Mouse (Mus musculus): ENCODE measurements at regions not wholly inside any gene's neighbourhood (a gene's known extent, or its start where the extent isn't known, plus 50 kb on each side); places are given as distances from the start of the nearest gene placed in this dataset.

DNA sequence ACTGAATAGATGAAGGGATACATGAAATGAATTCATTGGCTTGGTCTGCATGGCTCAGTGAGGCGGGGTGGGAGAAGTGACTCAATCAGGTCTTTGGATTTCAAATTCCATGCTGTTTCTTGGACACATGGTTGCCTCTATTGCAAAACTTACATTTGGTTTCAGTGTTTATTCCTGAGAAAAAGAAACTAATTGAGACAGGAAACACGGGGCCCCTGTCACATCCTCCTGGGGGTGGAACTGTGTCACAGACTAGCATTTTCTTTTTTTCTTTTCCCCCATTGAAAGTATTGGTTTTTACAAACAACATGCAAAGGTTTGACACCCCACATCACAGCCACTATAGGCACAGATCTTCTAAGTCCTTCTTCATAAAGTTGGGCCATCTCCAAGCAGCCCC lies 375.8 kb upstream of the Pik3r1 start:
- DNase-seq = no peak

DNA sequence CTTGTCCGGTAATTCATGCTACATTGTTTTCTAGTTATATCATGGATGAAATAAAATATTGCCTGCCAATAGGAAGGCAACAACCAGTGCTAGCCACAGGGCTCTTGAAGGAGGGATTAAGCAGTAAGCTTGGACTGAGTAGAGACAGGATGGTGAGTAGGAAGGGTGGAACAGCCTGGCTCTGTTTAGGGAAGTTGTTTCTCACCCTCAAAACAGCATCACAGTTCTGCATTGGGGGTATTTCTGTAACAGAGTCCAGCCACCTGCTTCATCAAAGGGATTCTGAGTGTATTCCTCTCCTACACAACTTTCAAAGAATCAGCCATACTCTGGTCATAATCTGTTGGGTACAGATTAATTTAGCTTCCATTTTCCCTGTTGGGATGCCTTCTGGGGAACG lies 380.0 kb upstream of the Pik3r1 start:
- DNase-seq = no peak

GRCm38 (mm10) chr13:102153785-102154608 lies 386.0 kb upstream of the Pik3r1 start:
- DNase-seq = peak; percentile 66 to 75

- no peak for DNase-seq
Measured at GRCm38 (mm10) chr13:102154609-102154899, 386.5 kb upstream of the Pik3r1 start.

DNA sequence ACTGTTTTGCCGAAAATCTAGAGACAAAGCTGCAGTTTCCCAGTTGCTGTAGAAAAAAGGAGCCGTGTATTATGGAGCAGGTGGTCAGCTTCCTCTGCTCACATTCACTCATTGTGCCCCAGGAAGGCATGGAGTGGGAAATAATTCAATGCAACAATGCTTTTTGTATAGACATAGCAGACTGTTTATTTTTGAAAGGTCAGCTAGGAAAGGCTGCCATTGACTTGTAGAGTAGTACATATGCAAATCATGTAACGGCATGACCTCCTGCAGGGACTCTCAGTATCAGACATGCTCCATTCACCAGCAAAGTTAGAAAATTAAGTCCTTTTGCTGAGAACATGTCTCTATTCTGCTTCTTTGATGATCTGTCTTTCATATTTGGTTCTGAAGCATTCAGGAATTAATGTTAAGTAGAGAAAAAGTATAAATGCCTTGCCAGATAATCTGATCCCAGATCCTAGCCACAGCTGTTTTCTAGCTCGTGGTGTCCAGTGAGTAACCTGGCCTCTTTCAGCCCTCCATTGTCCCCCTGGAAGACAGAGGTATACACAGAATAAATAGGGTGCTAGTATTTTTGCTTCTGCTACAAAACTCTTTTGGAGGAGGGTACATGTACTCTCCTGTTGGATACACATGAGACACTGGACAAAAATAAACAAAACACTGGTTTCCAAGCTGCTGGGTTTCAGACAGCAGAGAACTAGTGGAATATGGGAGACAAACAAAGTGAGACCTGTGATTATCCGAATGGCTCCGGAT lies 389.5 kb upstream of the Pik3r1 start:
- DNase-seq = no peak

GRCm38 (mm10) chr13:102173382-102174234 lies 405.6 kb upstream of the Pik3r1 start:
- no peak for DNase-seq

GRCm38 (mm10) chr13:102174431-102174830 lies 406.4 kb upstream of the Pik3r1 start:
- DNase-seq = no peak

DNA sequence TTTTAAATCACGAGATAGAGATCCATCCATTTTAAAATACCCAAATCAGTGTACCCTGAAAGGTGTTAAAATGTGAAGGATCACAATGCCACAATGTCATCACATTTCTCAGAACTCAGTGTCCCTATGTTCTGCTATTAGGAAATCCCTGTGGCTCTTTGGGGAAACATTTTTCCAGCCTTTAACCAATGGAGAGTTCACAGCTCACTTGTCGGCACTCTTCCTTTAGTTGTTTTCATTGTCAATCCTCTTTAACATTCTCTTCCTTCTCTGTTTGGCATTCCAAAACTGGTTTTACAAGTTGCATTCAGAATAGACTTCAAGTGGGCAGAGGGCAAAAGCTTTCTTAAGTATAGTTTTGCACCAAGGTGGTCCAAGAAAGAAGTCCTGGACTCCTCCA lies 406.9 kb upstream of the Pik3r1 start:
- DNase-seq = no peak

DNA sequence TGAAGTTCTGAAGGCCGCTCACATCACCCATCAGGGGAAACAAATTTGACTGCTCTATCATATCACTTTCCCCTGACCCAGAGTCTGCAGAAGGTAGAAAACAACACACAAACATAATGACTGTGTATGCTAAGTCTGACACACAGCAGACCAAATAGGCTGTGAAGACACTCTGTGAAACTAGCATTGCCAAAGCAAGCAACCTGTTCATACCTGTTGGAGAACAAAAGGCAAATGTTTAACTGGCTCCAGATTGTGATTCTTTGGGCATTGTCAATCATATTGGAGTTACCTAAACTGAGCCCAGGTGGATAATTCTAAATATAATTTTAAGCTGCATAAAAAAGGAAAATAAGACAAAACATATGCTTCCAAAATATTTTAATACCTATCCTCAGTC lies 407.4 kb upstream of the Pik3r1 start:
- no peak for DNase-seq

GRCm38 (mm10) chr13:102176456-102176855 lies 408.4 kb upstream of the Pik3r1 start:
- DNase-seq = no peak

- no peak for DNase-seq
Measured at GRCm38 (mm10) chr13:102194716-102195115, 426.7 kb upstream of the Pik3r1 start.

DNA sequence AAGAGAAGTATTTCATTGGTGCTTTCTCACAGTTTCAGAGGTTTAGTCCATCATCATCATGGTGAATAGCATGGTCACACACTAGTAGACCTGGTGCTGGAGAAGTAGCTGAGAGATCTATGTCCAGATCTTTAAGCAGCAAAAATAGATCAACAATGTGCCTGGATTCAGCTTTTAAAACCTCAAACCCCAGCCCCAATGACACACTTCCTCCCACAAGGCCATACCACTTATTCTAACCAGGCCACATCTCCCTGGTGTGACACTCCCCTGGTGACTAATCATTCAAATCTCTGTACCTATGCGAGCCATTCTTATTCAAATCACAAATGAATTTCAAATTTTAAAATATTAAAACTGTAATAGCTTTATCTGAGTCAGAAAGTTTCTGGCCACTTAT lies 434.3 kb upstream of the Pik3r1 start:
- no peak for DNase-seq

- no peak for DNase-seq
Measured at GRCm38 (mm10) chr13:102218486-102218885, 450.5 kb upstream of the Pik3r1 start.

DNA sequence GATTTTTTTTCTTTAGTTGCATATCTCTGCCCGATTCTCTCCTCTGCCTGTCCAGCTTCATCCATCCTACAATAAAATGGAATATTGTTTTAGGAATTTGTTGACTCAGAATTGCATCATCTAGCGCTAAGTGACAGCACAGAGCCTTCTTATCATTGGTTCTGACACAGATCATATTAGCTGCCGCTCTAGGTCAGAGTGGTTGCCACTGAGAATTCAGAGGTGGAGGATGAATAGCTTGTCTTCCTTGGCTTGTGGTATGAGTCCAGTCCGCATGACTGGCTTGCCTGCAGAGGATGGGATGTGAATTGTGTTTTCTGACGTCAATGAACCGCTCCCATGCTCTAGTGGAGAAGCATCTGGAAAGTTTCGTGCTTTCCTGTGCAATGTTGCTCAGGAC lies 462.3 kb upstream of the Cd180 start:
- DNase-seq = peak in 1 of 2 experiments; percentile 3

DNA sequence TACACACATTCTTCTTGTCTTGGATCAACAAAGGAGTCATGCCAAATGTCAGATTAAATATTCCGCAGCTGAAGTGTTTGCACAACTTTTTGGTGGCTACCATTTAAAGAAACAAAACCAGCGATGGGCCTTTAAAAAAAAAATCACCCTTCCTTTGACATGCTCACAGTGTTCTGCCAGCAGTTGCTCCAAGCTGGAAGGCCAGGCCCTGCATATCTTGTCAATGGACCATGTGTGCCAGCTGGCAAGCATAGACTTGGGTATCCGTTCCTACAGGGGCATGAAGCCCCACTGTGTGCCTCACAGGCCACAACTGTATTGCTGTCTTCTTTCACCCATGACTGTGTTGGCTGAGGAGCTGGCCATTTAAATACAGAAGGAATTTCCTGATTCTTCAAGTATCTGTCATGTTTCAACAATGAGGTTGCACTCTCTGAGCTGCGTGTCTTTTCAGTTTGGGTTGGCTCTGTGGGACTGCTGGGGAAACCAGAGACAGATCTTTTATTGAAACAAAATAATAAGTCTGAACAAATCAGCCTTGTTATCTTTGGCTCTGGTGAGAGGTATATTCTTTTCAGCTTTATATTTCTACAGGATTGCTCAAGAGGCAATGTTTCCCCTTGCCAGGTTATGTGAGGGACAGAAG lies 460.9 kb upstream of the Cd180 start:
- DNase-seq = peak; percentile 6 to 19

DNA sequence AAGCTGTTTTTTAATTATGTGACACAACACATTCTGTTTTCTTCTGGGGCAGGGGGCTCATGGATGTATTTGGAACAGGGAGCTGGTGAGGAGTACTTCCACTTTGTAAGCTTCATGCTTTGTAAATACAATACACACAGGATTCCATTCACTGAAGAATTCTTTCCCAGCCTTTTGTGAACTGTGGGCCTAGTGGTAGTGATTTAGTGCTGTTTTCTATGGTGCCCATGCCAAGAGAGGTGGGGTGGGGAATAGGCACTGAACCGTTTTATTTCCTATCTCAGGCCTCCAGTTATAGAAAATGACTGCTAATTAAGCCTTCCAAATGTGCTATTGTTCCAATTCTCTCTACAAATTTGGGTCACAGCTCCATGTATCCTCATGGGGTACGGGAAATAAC lies 442.5 kb upstream of the Cd180 start:
- no peak for DNase-seq

DNA sequence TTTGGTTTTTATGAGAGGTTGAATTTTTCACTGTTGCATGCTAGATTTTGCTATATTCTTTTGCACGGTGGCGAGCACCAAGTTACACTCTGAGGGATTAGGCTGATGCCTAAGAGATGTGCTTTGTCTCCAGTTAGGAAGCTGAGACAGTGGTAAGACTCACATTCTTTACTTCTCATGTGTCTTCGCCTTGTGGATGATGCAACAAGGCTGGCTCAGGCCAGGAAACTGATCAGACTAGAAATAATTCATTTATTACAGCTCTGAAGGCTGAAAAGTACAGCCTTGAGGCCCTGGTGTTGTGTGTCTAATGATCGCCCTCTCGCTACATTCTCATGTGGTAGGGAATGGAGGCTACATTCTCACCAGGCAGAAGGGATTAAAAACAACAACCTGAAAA lies 441.6 kb upstream of the Cd180 start:
- no peak for DNase-seq

DNA sequence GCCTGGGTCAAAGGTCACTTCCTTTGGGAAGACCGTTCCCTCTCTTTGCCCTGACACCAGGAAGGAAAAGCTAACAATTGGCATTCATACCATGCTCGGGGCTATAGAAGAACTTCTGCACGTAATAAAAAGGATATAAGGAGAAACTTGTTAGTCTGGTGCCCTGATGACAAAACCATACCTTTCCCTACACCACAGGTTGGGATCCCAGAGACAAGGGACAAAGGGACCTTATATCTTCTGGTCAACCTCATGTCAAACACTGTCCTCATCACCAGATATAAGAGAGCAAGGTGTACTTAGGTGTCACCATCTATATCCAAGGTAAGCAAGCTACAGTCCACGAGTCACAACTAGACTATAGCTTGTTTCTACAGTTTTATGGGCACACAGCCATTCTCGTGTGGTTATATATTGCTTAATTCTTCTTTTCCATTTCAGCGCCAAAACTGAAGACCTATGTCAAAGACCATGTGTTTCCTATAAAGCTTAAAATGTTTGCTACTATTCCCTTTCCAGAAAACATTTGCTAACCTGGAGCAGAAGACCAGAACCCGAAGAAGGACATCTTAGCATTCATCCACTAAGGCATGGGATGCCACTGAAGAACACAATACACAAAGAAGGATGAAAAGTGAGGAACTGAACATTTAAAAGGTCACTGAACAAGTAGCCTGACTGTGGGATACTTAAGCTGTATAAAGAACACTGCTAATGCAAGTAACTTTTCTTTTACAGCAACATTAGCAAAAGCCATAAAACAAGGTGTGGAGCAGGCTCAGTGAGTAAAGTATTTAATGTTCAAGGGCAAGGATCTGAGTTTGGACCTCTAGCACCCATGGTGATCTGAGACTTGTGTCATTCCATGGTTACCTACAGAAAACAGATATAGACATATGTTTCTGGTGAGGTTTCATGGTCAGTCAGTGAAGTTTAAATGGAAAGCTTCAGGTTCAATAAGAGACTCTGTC lies 437.7 kb upstream of the Cd180 start:
- DNase-seq = no peak

- no peak for DNase-seq
Measured at GRCm38 (mm10) chr13:102258207-102258606, 435.2 kb upstream of the Cd180 start.

GRCm38 (mm10) chr13:102273818-102274217 lies 419.5 kb upstream of the Cd180 start:
- no peak for DNase-seq

DNA sequence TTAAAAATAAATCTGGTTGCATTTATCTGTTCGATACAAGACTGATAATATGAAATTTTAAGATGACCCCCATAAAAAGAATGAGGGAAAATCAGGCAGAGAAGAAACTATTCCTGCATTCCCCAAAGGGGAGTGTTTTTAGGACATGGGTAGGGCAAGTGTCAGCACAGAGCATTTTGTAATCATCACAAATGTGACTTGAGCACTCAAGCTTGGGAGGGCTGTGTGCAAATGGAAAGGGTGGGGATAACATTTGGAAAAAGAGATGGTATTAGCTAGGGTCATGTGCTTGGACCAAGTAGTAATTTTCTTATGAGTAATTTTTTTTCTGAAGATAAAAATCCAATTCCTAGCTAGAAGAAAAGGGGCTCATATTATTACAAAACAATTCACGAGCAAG lies 418.1 kb upstream of the Cd180 start:
- no peak for DNase-seq

- DNase-seq = no peak
Measured at GRCm38 (mm10) chr13:102276885-102277284, 416.5 kb upstream of the Cd180 start.

Data from kidney, postnatal 4 days (tissue).